Mouse (Mus musculus): ENCODE data around the gene Ube2e2. TPM values are rescaled to one million over a fixed set of nuclear protein-coding genes. Genes with fewer than 3 reads are reported as not detected.
"Not testable (repeated sequence)": the region's sequence is repeated elsewhere in the genome, so short reads cannot be mapped to it uniquely, and the experiment has no call there.

The Ube2e2 gene
- polyA plus RNA-seq, 1 experiment from 2014 or later, result 78.7 TPM

DNA sequence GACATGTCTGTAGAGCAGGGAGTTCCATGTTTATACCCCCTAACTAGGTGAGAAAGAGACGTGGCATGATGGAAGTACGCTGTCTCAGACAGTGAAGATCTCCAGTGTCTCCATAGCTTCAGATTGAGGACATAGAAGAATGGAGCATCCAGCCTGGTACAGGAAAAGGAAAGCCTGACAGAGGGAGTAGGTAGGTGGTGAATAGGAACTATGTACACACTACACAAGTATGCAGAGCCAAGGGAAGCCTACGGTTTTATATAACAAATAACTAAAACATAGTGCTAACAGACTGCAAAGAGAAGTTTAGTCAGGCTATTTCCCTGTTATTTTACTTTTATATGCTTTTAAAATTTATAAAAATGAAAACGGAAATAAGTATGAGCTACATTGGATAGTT, 312.3 kb downstream of the Ube2e2 start:
- Histone ChIP-seq H3K4me3 (no peak overlapping the region), H3K36me3 (no peaks in the 10 kb centered on the region), H3K9me3 (no peaks in the 10 kb centered on the region), H3K27ac (no peak overlapping the region), H3K27me3 (no peaks in the 10 kb centered on the region), H3K9ac (no peak overlapping the region), H3K4me2 (no peak overlapping the region), H3K4me1 (no peaks in the 10 kb centered on the region)
- no peak for ATAC-seq (ENCODE audit: borderline replicate concordance, extremely low read depth, low FRiP score, low TSS enrichment)
- WGBS, result 84% methylated on average over 4 of the region's 4 CpGs

DNA sequence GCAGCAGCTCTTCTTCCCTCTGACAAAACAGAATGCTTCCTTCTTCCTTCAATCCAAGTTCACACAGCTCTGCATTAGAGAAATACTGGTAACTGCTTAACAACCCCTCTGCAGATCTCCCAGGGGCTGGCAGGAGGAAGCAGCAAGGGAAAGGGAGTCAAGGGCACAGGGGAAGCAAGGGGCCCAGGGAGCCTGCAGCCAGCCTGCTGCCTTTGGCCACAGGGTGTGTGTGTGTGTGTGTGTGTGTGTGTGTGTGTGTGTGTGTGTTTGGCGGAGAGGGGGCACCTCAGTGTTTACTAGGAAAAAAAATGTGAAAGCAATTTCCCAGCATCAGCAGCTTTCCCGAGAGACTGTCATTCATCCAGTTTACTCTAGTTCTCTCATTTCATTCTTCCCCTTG, 319.3 kb downstream of the Ube2e2 start:
- Histone ChIP-seq H3K9me3 (no peaks in the 10 kb centered on the region), H3K27me3 (no peaks in the 10 kb centered on the region), H3K4me1 (no peaks in the 10 kb centered on the region), H3K4me3 (no peak overlapping the region), H3K27ac (no peak overlapping the region), H3K9ac (no peak overlapping the region), H3K36me3 (no peaks in the 10 kb centered on the region), H3K4me2 (no peak overlapping the region)
- ATAC-seq (ENCODE audit: borderline replicate concordance, extremely low read depth, low FRiP score, low TSS enrichment), result no peak
- WGBS, result 48% methylated on average over 1 of the region's 2 CpGs

DNA sequence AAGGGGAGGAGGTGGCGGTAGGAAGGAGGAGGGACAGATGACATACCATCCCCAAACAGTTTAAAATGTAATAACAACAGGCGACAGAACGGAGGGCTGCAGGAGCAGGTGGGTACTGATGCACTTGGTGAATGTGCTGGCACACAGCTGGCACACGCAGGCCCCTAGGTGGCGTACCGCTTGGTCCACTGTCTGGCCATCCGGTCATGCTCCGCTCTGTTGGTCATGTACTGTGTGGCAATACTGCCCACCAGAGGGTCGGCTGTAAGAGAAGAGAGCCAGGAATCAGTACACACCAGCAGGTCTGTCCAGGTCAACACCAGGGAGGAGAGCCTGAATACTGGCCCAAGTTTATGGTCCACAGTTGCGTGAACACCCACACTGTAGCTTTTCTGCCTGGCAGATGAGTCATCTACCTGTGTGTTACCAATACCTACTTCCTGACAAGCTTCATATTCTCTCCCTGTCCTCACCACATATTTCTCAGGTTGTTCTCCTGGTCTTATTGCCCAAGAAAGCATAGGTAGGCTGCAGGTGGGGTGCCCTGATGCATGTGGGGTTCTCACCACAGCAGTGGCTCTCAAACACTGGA, 319.8 kb downstream of the Ube2e2 start:
- no peak overlapping the region for H3K4me2 ChIP-seq
- no peak overlapping the region for H3K27ac ChIP-seq
- WGBS, result 82% methylated on average over 10 of the region's 10 CpGs

DNA sequence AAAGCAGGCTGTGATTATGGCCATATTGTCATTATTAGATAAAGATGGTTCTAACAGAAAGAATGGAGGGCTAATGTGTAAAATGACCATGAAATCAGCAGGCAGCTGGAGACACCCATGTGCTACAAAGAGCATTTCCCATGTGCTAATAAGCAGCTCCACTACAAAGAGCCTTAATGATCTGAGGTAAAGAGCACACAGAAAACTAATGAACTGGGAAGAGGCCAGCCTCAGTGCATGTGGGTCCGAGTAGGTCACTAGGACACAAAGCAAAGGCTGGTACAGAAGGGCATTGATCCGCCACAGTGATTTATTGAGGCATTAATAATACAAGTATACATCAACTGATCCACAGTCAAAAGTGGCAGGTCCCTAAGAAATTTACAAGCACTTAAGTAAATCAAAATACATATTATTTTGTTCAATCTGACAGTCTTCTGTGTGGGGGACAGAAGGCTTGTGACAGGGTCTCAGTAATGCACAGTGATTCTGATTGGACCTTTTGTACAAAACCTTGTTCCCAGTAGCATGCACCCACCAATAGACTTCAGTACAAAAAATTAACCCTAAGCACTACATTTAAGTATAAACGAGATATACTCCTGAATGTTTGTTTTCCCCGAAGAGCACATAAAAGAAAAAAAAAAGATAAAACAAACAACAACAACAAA, 320.6 kb downstream of the Ube2e2 start:
- H3K27ac ChIP-seq, result no peak overlapping the region
- H3K4me1 ChIP-seq, result no peaks in the 10 kb centered on the region
- H3K4me3 ChIP-seq, result no peak overlapping the region
- H3K27me3 ChIP-seq, result no peaks in the 10 kb centered on the region
- ATAC-seq (ENCODE audit: borderline replicate concordance, extremely low read depth, low FRiP score, low TSS enrichment), result no peak
- no peaks in the 10 kb centered on the region for H3K36me3 ChIP-seq
- no peak overlapping the region for H3K4me2 ChIP-seq
- WGBS, result 76% methylated on average over 4 of the region's 4 CpGs
- no peaks in the 10 kb centered on the region for H3K9me3 ChIP-seq
- no peak overlapping the region for H3K9ac ChIP-seq

More for the DNA sequence above, 319.8 kb downstream of the Ube2e2 start:
- Histone ChIP-seq H3K4me3 (no peak overlapping the region), H3K4me1 (no peaks in the 10 kb centered on the region), H3K9ac (no peak overlapping the region), H3K36me3 (no peaks in the 10 kb centered on the region), H3K9me3 (no peaks in the 10 kb centered on the region), H3K27me3 (no peaks in the 10 kb centered on the region)
- no peak; the same call in 1 of the 2 replicates for ATAC-seq (ENCODE audit: borderline replicate concordance, extremely low read depth, low FRiP score, low TSS enrichment)

DNA sequence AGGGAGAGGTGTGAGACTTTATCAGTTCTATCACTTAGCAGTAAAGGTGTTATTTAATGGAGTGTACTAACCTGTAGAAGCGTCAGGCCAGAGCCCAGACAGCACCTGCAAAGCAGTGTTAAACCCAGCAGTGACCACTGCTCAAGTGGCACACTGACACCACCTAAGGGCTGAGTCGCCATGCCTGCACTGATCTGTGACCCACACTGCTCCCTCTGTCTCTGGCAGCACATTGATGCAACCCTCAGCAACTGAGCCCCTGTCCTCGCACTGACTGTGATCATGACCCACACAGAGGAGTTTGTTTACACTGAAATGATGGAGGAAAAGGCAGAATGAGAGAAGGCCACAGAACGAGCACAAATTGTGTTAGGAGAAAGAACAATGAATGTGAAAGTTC, 321.2 kb downstream of the Ube2e2 start:
- Histone ChIP-seq H3K36me3 (no peaks in the 10 kb centered on the region), H3K27ac (no peak overlapping the region), H3K9ac (no peak overlapping the region), H3K4me3 (no peak overlapping the region), H3K4me1 (no peaks in the 10 kb centered on the region), H3K9me3 (no peaks in the 10 kb centered on the region), H3K4me2 (no peak overlapping the region), H3K27me3 (no peaks in the 10 kb centered on the region)
- WGBS, result 52% methylated on average over 4 of the region's 4 CpGs
- ATAC-seq (ENCODE audit: borderline replicate concordance, extremely low read depth, low FRiP score, low TSS enrichment), result no peak

DNA sequence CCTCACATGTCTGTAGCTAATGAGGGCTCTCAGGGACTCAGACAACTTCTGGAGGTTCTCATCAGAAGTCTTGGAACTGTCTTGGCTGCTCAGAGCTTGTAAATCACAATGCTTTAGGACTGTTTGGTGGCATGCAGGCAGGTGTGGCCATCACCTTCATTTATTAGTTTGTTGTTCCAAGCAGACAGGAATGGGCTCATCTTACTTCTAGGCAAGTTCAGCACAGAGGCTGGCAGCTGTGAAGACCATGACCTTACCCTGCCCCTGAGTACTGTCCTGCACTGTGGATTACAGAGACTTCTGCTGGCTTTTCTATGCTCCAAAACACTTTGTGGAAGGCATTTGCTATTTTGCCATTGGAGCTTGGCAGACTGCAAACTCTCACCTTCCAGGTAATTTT, 324.5 kb downstream of the Ube2e2 start:
- Histone ChIP-seq H3K4me3 (no peak overlapping the region), H3K36me3 (no peaks in the 10 kb centered on the region), H3K27ac (no peak overlapping the region), H3K9me3 (no peaks in the 10 kb centered on the region), H3K9ac (no peak overlapping the region), H3K27me3 (no peaks in the 10 kb centered on the region), H3K4me2 (no peak overlapping the region), H3K4me1 (no peaks in the 10 kb centered on the region)
- no peak for ATAC-seq (ENCODE audit: borderline replicate concordance, extremely low read depth, low FRiP score, low TSS enrichment)

DNA sequence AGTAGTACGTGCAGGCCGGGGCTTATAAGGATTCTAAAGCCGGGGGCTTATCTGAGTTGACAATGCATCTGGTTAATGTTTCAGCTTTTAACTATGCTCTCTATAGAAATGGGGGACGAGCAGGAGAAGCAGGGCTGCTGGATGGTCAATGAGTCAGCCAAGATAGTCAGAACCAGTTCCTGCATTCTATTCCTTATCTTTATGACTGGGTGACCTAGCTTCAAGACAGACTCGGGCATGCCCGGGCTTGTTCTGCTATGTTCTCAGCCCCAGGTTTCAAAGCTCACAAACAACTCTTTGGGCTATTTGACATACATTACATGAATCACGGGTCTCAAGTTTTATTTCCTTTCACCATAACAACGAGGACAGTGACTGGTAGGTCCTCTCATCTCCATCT, 329.1 kb downstream of the Ube2e2 start:
- ATAC-seq (ENCODE audit: borderline replicate concordance, extremely low read depth, low FRiP score, low TSS enrichment); H3K36me3 ChIP-seq; H3K27me3 ChIP-seq; H3K27ac ChIP-seq; H3K4me1 ChIP-seq; H3K4me2 ChIP-seq; H3K9me3 ChIP-seq; H3K4me3 ChIP-seq; H3K9ac ChIP-seq: not testable (repeated sequence)
- 69% methylated on average over 8 of the region's 8 CpGs for WGBS

DNA sequence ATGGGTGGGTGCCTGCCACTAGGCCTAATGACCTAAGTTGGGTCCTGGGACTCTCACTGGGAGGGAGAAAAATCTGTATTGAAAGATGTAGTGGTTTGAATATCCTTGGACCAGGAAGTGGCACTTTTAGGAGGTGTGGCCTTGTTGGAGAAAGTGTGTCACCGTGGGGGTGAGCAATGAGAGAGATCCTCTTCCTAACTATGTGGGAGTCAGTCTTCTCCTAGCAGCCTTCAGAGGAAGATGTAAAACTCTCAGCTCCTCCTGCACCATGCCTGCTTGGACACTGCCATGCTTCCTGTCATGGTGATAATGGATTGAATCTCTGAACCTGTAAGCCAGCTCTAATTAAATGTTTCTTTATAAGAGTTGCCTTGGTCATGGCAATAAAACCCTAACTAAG, 338.8 kb downstream of the Ube2e2 start:
- Histone ChIP-seq H3K4me2 (no peak overlapping the region), H3K4me1 (no peaks in the 10 kb centered on the region), H3K36me3 (no peaks in the 10 kb centered on the region), H3K9ac (no peak overlapping the region), H3K4me3 (no peak overlapping the region), H3K27ac (no peak overlapping the region), H3K9me3 (no peaks in the 10 kb centered on the region), H3K27me3 (no peaks in the 10 kb centered on the region)
- no peak for ATAC-seq (ENCODE audit: borderline replicate concordance, extremely low read depth, low FRiP score, low TSS enrichment)
- WGBS, result 47% methylated on average over 1 of the region's 1 CpGs

DNA sequence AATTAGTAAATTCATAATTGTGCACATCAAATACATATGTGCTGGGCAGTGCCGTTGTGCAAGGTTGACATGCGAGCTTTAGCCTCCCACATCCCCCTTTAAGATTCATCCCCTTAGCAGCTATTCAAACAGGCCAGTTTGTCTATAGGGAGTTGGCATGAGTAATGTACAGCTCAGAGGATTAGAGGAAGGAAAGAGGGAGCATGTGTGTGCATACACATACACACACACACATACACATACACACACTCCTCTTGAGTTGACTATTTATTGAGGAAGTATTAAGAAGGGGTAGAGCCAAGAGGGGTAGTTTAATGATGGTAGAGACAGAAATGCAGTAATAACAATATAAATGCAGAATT, 339.5 kb downstream of the Ube2e2 start:
- Histone ChIP-seq H3K9me3 (no peaks in the 10 kb centered on the region), H3K27me3 (no peaks in the 10 kb centered on the region), H3K27ac (no peak overlapping the region), H3K36me3 (no peaks in the 10 kb centered on the region), H3K4me3 (no peak overlapping the region), H3K4me2 (no peak overlapping the region), H3K4me1 (no peaks in the 10 kb centered on the region), H3K9ac (no peak overlapping the region)
- WGBS, result 62% methylated on average over 2 of the region's 2 CpGs
- ATAC-seq (ENCODE audit: borderline replicate concordance, extremely low read depth, low FRiP score, low TSS enrichment), result no peak

DNA sequence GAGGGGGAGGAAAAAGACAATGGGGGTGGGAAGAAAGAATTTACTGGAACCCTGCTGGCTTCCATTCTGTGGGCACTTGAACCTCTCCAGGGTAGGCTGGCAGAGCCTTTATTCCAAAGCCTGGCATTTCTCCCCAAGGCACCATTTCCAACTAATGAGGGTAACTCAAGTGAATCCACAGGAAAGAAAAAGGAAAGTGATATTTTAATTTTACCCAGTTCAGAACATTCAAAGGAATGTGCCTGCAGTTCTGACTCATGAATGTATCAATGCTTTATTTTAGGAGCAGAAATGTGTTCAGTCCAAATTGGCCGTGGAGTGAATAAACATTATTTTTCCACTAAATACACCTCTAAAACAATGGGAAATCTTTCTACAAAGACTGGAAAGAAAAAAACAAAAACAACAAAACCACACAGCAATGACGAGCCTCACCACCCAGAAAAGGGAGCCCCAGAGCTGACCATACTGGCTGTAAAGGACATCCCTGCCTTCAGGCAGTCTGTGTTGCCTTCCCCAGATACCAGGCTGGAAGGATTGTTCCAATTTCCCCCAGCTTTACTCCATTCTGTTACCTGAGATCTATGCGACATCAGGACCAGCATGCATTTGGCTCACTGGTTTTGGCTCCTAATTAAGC, 340.0 kb downstream of the Ube2e2 start:
- ATAC-seq (ENCODE audit: borderline replicate concordance, extremely low read depth, low FRiP score, low TSS enrichment), result no peak
- 63% methylated on average over 3 of the region's 3 CpGs for WGBS
- Histone ChIP-seq H3K4me1 (no peaks in the 10 kb centered on the region), H3K36me3 (no peaks in the 10 kb centered on the region), H3K9ac (no peak overlapping the region), H3K27ac (no peak overlapping the region), H3K9me3 (no peaks in the 10 kb centered on the region), H3K27me3 (no peaks in the 10 kb centered on the region), H3K4me2 (no peak overlapping the region), H3K4me3 (no peak overlapping the region)

DNA sequence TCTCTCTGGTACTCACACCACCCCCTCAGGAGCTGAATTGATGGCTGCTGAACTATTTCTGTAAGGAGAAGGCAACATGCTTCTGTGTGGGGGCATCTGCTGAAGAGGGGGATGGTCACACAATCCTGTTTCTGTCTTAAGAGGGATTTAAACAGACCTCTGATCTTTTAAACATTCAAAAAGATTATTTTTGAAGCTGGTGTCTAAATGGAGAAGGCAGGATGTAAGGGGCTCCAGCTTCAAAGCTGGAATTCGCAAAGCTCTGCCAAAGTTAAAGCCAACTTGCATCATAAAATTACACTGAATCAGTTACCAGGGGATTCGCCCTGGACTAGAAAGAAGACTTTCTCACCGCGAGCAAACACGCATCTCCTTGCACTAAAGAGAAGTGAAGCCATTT, 346.5 kb downstream of the Ube2e2 start:
- no peak overlapping the region for H3K27ac ChIP-seq
- H3K9me3 ChIP-seq, result no peaks in the 10 kb centered on the region
- ATAC-seq (ENCODE audit: borderline replicate concordance, extremely low read depth, low FRiP score, low TSS enrichment), result no peak
- no peaks in the 10 kb centered on the region for H3K27me3 ChIP-seq
- H3K36me3 ChIP-seq, result no peaks in the 10 kb centered on the region
- H3K4me3 ChIP-seq, result no peak overlapping the region
- H3K4me2 ChIP-seq, result no peak overlapping the region
- no peaks in the 10 kb centered on the region for H3K4me1 ChIP-seq
- no peak overlapping the region for H3K9ac ChIP-seq
- WGBS, result 35% methylated on average over 5 of the region's 5 CpGs

DNA sequence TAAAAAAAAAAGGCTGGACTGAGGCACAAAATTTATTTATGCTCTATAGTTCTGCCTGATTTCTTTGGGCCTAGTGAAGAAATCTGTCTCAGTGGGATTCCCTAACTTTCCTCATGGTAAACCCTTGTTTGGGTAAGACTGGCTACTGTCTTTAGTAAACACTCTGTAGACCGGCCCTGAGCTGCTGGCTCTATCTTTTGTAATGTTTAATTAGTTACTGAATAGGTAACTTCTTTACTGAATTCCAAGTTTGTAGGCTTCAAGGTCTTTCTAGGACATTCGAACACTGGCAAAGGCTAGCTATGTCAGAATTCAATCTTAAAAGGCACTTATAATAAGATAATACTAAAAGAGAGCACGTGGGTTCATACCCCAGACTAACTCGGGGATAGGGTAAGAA, 355.0 kb downstream of the Ube2e2 start:
- ATAC-seq (ENCODE audit: borderline replicate concordance, extremely low read depth, low FRiP score, low TSS enrichment); H3K9ac ChIP-seq: not testable (repeated sequence)
- 66% methylated on average over 4 of the region's 4 CpGs for WGBS

More for the DNA sequence above, 355.0 kb downstream of the Ube2e2 start:
- H3K36me3 ChIP-seq, H3K4me2 ChIP-seq, H3K4me1 ChIP-seq, H3K27me3 ChIP-seq, H3K27ac ChIP-seq, H3K4me3 ChIP-seq, H3K9me3 ChIP-seq: not testable (repeated sequence)
